Mouse (Mus musculus): ENCODE data around the gene Stard13.

Stard13 gene

GRCm38 (mm10) chr5:151181288-151181687, 52.3 kb downstream of the Stard13 start:
- in situ Hi-C loops (cut with MboI, MseI): loop anchor here in 1 of 2 experiments (5.0 kb wide), 1 partner anchor 959 kb away; no protein-coding TSS in a partner anchor

GRCm38 (mm10) chr5:151180176-151180785, 53.4 kb downstream of the Stard13 start:
- in situ Hi-C loops (cut with MboI, MseI): loop anchor here in 1 of 2 experiments (5.0 kb wide), 1 partner anchor 958 kb away; no protein-coding TSS in a partner anchor

- in situ Hi-C loops (cut with MboI, MseI): no loop called here
Measured at GRCm38 (mm10) chr5:151177171-151177570, 56.5 kb downstream of the Stard13 start.

- in situ Hi-C loops (cut with MboI, MseI): no loop called here
Measured at GRCm38 (mm10) chr5:151175897-151176313, 57.7 kb downstream of the Stard13 start.

- in situ Hi-C loops (cut with MboI, MseI): no loop called here
Measured at GRCm38 (mm10) chr5:151174485-151175460, 58.9 kb downstream of the Stard13 start.

GRCm38 (mm10) chr5:151173774-151174173, 59.9 kb downstream of the Stard13 start:
- in situ Hi-C loops (cut with MboI, MseI): no loop called here

GRCm38 (mm10) chr5:151170168-151170750, 63.4 kb downstream of the Stard13 start:
- in situ Hi-C loops (cut with MboI, MseI): no loop called here

- in situ Hi-C loops (cut with MboI, MseI): no loop called here
Measured at GRCm38 (mm10) chr5:151168191-151168590, 65.4 kb downstream of the Stard13 start.

- in situ Hi-C loops (cut with MboI, MseI): no loop called here
Measured at GRCm38 (mm10) chr5:151167641-151168040, 66.0 kb downstream of the Stard13 start.

GRCm38 (mm10) chr5:151166266-151166665, 67.4 kb downstream of the Stard13 start:
- in situ Hi-C loops (cut with MboI, MseI): no loop called here

- in situ Hi-C loops (cut with MboI, MseI): no loop called here
Measured at GRCm38 (mm10) chr5:151165381-151166016, 68.1 kb downstream of the Stard13 start.

- in situ Hi-C loops (cut with MboI, MseI): no loop called here
Measured at GRCm38 (mm10) chr5:151164815-151165214, 68.8 kb downstream of the Stard13 start.

GRCm38 (mm10) chr5:151162642-151163041, 71.0 kb downstream of the Stard13 start:
- in situ Hi-C loops (cut with MboI, MseI): no loop called here

- in situ Hi-C loops (cut with MboI, MseI): no loop called here
Measured at GRCm38 (mm10) chr5:151155247-151155646, 78.4 kb downstream of the Stard13 start.

- in situ Hi-C loops (cut with MboI, MseI): no loop called here
Measured at GRCm38 (mm10) chr5:151154780-151155179, 78.9 kb downstream of the Stard13 start.

- in situ Hi-C loops (cut with MboI, MseI): no loop called here
Measured at GRCm38 (mm10) chr5:151154030-151154429, 79.6 kb downstream of the Stard13 start.

GRCm38 (mm10) chr5:151151549-151151948, 82.1 kb downstream of the Stard13 start:
- in situ Hi-C loops (cut with MboI, MseI): no loop called here

GRCm38 (mm10) chr5:151149509-151149908, 84.1 kb downstream of the Stard13 start:
- in situ Hi-C loops (cut with MboI, MseI): no loop called here

- in situ Hi-C loops (cut with MboI, MseI): no loop called here
Measured at GRCm38 (mm10) chr5:151148079-151148478, 85.6 kb downstream of the Stard13 start.

GRCm38 (mm10) chr5:151145807-151146206, 87.8 kb downstream of the Stard13 start:
- in situ Hi-C loops (cut with MboI, MseI): no loop called here

GRCm38 (mm10) chr5:151143955-151144354, 89.7 kb downstream of the Stard13 start:
- in situ Hi-C loops (cut with MboI, MseI): no loop called here
